Comparison of ENCODE assay signal across 34 mouse cellular contexts in the genomic region with DNA sequence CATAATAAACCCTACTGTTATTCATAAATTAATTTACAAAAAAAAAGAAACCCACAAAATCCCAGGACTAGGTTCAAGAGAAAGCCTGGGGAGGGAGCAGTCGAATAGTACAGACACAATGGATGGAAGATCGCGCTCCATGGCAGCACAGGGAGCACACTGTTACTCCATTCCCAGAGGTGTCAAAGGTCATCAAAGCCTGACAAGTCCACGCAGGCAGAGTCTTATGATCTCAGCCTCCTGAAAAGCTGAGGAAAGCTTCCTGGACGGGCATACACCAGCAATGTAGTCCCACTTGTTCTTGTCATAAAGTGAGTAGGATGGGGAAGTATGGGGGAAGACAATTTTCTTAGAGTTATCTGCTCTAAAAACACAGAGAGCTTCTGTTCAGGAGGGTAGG. TPM values are rescaled to one million over a fixed set of nuclear protein-coding genes. Genes with fewer than 3 reads are reported as not detected.
A peak's percentile ranks its signal among the peaks of the same experiment; 100 is the strongest.
DNase-seq lines count a peak whose midpoint lies in the region; ATAC-seq and TF ChIP-seq lines count a peak whose summit lies in the region.
"Had no signal": no experiment of that assay in that cellular context is flagged by ENCODE, and none has a peak within 500 bp of the region (broad histone marks: within the 10 kb centered on the region; RNA-seq: fewer than 3 reads in every experiment).

No protein-coding gene starts in this region.

- no peak overlapping the region for H3K27ac ChIP-seq in liver, adult 2 months (replicated peaks; ENCODE audit: insufficient read depth, low read depth, low read length)
- H3K27ac ChIP-seq in liver, postnatal 0 days (ENCODE audit: low read depth) = no peak overlapping the region
- no peak overlapping the region for H3K27ac ChIP-seq in intestine, embryonic 16.5 days (ENCODE audit: low read length)
- H3K27ac ChIP-seq: embryonic facial prominence, embryonic 13.5 days; forebrain, embryonic 13.5 days; heart, adult 2 months; heart, embryonic 10.5 days; heart, embryonic 13.5 days; hindbrain, embryonic 14.5 days; hindbrain, postnatal 0 days had no signal

- no peak overlapping the region for H3K9ac ChIP-seq in liver, adult 2 months (ENCODE audit: low read depth, low read length)
- H3K9ac ChIP-seq in liver, postnatal 0 days (replicated peaks) = no peak overlapping the region
- H3K9ac ChIP-seq in intestine, embryonic 16.5 days (ENCODE audit: low read depth, low read length) = no peak overlapping the region
- H3K9ac ChIP-seq: embryonic facial prominence, embryonic 13.5 days; forebrain, embryonic 13.5 days; heart, embryonic 13.5 days; hindbrain, embryonic 14.5 days had no signal

- no peak for TF ChIP-seq POLR2A in liver, adult 2 months (IDR thresholded peaks at IDR 0.05; ENCODE audit: extremely low read depth, insufficient read depth, low read length)

- no peak overlapping the region for H3K4me2 ChIP-seq in liver, postnatal 0 days (ENCODE audit: low read depth, low read length)
- no peak overlapping the region for H3K4me2 ChIP-seq in intestine, embryonic 16.5 days (ENCODE audit: low read depth, low read length)
- H3K4me2 ChIP-seq: embryonic facial prominence, embryonic 13.5 days; forebrain, embryonic 13.5 days; heart, embryonic 13.5 days; hindbrain, embryonic 14.5 days had no signal

- peak; percentile 36 for DNase-seq in embryo, embryonic 10 days (ENCODE audit: low spot score)
- DNase-seq in embryo, embryonic 9.5 days (ENCODE audit: extremely low spot score) = no peak
- peak; percentile 43 for DNase-seq in liver, adult 2 months (ENCODE audit: extremely low read depth, low read depth, low spot score)
- DNase-seq in liver, postnatal 0 days = no peak
- peak; percentile 63 for DNase-seq in yolk sac, embryonic 10.5 days (ENCODE audit: low spot score)
- DNase-seq in right cerebral cortex, postnatal 25 days = no peak
- DNase-seq in layer of hippocampus, adult 8-10 months (ENCODE audit: low spot score in 2 of 2) = no peak
- DNase-seq: adrenal gland, adult 8-10 months; adrenal gland, postnatal 36 days; cerebellum, adult 11 months; cerebellum, adult 2 months; cerebellum, adult 9-11 months; cerebellum, postnatal 36 days; gastrocnemius, postnatal 10 days; gastrocnemius, postnatal 36 days; heart, adult 2 months; heart, postnatal 14 days; heart, postnatal 4 days had no signal

- TF ChIP-seq EP300 in liver, postnatal 0 days (IDR thresholded peaks at IDR 0.05; ENCODE audit: low read depth) = no peak

- peaks cover 8% of the 10 kb centered on the region for H3K4me1 ChIP-seq in liver, adult 2 months (ENCODE audit: control insufficient read depth, insufficient read depth, low read length)
- peaks cover 13% of the 10 kb centered on the region for H3K4me1 ChIP-seq in liver, postnatal 0 days (ENCODE audit: insufficient read depth)
- peaks cover 10% of the 10 kb centered on the region; the same call in 1 of the 2 replicates for H3K4me1 ChIP-seq in intestine, embryonic 16.5 days (ENCODE audit: control insufficient read depth, insufficient read depth, low read length)

- no peaks in the 10 kb centered on the region for H3K36me3 ChIP-seq in liver, adult 2 months (ENCODE audit: control insufficient read depth, insufficient read depth, low read length)
- no peaks in the 10 kb centered on the region for H3K36me3 ChIP-seq in liver, postnatal 0 days (replicated peaks; ENCODE audit: insufficient read depth, low read length)
- peaks cover 3% of the 10 kb centered on the region; the same call in 1 of the 2 replicates for H3K36me3 ChIP-seq in intestine, embryonic 16.5 days (ENCODE audit: control insufficient read depth, insufficient read depth, low read length)
- H3K36me3 ChIP-seq: embryonic facial prominence, embryonic 13.5 days had no signal

- no peak for TF ChIP-seq CTCF in liver, adult 2 months (IDR thresholded peaks at IDR 0.05; ENCODE audit: low read depth, low read length)
- no peak for TF ChIP-seq CTCF in liver, postnatal 0 days (IDR thresholded peaks at IDR 0.05; ENCODE audit: low read depth)

- H3K9me3 ChIP-seq in liver, postnatal 0 days (ENCODE audit: low read length) = no peaks in the 10 kb centered on the region
- H3K9me3 ChIP-seq in intestine, embryonic 16.5 days (ENCODE audit: control insufficient read depth, low read length) = no peaks in the 10 kb centered on the region
- H3K9me3 ChIP-seq: embryonic facial prominence, embryonic 13.5 days; forebrain, embryonic 13.5 days; heart, embryonic 10.5 days; heart, embryonic 13.5 days had no signal

- H3K4me3 ChIP-seq in liver, adult 2 months (ENCODE audit: insufficient read depth, low read depth, low read length) = no peak overlapping the region
- H3K4me3 ChIP-seq in liver, postnatal 0 days (ENCODE audit: low read depth, low read length) = no peak overlapping the region
- H3K4me3 ChIP-seq in intestine, embryonic 16.5 days (ENCODE audit: low read length) = no peak overlapping the region
- H3K4me3 ChIP-seq: embryonic facial prominence, embryonic 13.5 days; erythroblast, embryonic 14.5 days; forebrain, embryonic 13.5 days; heart, adult 2 months; heart, embryonic 10.5 days; heart, embryonic 13.5 days had no signal

- 55% methylated on average over 5 of the region's 5 CpGs for whole genome bisulfite sequencing in liver, adult 2 months
- 71% methylated on average over 5 of the region's 5 CpGs for WGBS in liver, postnatal 0 days (ENCODE audit: insufficient replicate concordance)
- WGBS in intestine, embryonic 16.5 days = 69% methylated on average over 5 of the region's 5 CpGs

- no peak for ATAC-seq in liver, postnatal 0 days
- ATAC-seq in intestine, embryonic 16.5 days = peak; percentile 21
- ATAC-seq: activated CD4-positive, CD25-positive, alpha-beta regulatory T cell, adult 4 months; forebrain, embryonic 13.5 days; forebrain, embryonic 16.5 days; hindbrain, postnatal 0 days; inflammation-experienced regulatory T-cells, adult 6 months had no signal

- H3K27me3 ChIP-seq in liver, adult 2 months (ENCODE audit: control insufficient read depth, insufficient read depth, low read length) = no peaks in the 10 kb centered on the region
- H3K27me3 ChIP-seq in liver, postnatal 0 days (ENCODE audit: insufficient read depth, low read length) = no peaks in the 10 kb centered on the region
- no peaks in the 10 kb centered on the region for H3K27me3 ChIP-seq in intestine, embryonic 16.5 days (replicated peaks; ENCODE audit: control insufficient read depth, insufficient read depth, low read length)
- H3K27me3 ChIP-seq: embryonic facial prominence, embryonic 13.5 days; forebrain, embryonic 13.5 days; heart, embryonic 13.5 days had no signal

- peaks cover 35% of the 10 kb centered on the region for H3K79me2 ChIP-seq in liver, adult 2 months (ENCODE audit: control insufficient read depth, insufficient read depth, low read length)

RNA-seq across cellular contexts. Expression of gene Chmp2b, which starts 5.2 kb away (rescaled TPM):
- 19.1 and 20.6 TPM in 2 replicates for total RNA-seq in liver, adult 2 months (2014; rRNA removed)
- polyA plus RNA-seq in liver, adult 2 months (2012; rRNA removed) = 8.5 and 10.5 TPM in 2 replicates
- 26.6 and 26.7 TPM in 2 replicates for polyA plus RNA-seq in liver, postnatal 0 days (2015; fragmentation: Nextera tagmentation; extraction: Ambion mirVana)
- polyA plus RNA-seq in intestine, embryonic 16.5 days (2015; fragmentation: Nextera tagmentation; extraction: Ambion mirVana) = 138 and 149 TPM in 2 replicates
- 10 to 100 TPM; 53.9 to 63.1 (median 57.6) TPM for total RNA-seq in layer of hippocampus, adult 8-10 months (2022)

RNA-seq across cellular contexts. Expression of gene Pou1f1, which starts 37.1 kb away (rescaled TPM):
- not detected in 2 replicates for total RNA-seq in liver, adult 2 months (2014; rRNA removed)
- not detected in 2 replicates for polyA plus RNA-seq in liver, adult 2 months (2012; rRNA removed)
- polyA plus RNA-seq in liver, postnatal 0 days (2015; fragmentation: Nextera tagmentation; extraction: Ambion mirVana) = not detected in 2 replicates
- not detected in 2 replicates for polyA plus RNA-seq in intestine, embryonic 16.5 days (2015; fragmentation: Nextera tagmentation; extraction: Ambion mirVana)
- total RNA-seq in layer of hippocampus, adult 8-10 months (2022) = not detected
- total RNA-seq: adrenal gland, postnatal 36 days; ES-E14; gastrocnemius, adult 18-20 months; gastrocnemius, postnatal 10 days; gastrocnemius, postnatal 36 days; granulocyte monocyte progenitor cell, adult 5-6 weeks; heart, adult 2 months; heart, postnatal 14 days; heart, postnatal 4 days; hindbrain, postnatal 0 days had no signal
- polyA plus RNA-seq: cerebellum, adult 2 months; cortical plate, adult 2 months; embryonic facial prominence, embryonic 13.5 days; erythroblast, embryonic 14.5 days; forebrain, embryonic 13.5 days; forebrain, embryonic 16.5 days; heart, adult 2 months; heart, embryonic 10.5 days; heart, embryonic 13.5 days; heart, embryonic 16.5 days; hindbrain, embryonic 14.5 days; hindbrain, postnatal 0 days had no signal

Comparison
In these comparisons a context has a peak if more than half of its experiments do, and no peak if none do; other contexts are left out.
1. DNase-seq: peak in embryo, embryonic 10 days (single experiment), liver, adult 2 months (single experiment) and yolk sac, embryonic 10.5 days (single experiment); none in embryo, embryonic 9.5 days (single experiment), liver, postnatal 0 days (single experiment), right cerebral cortex, postnatal 25 days (single experiment) and layer of hippocampus, adult 8-10 months (0 of 2).